9 mouse cellular contexts compared by ENCODE assay signal in genomic region chr12:25310293-25310946, GRCm38 (mm10).
A peak's percentile ranks its signal among the peaks of the same experiment; 100 is the strongest.
DNase-seq lines count a peak whose midpoint lies in the region; ATAC-seq and TF ChIP-seq lines count a peak whose summit lies in the region.
"Had no signal": no experiment of that assay in that cellular context is flagged by ENCODE, and none has a peak within 500 bp of the region (broad histone marks: within the 10 kb centered on the region; RNA-seq: fewer than 3 reads in every experiment).

No protein-coding gene starts in this region.

- H3K4me1 ChIP-seq in kidney, adult 2 months (ENCODE audit: control insufficient read depth, insufficient read depth, low read length), result no peaks in the 10 kb centered on the region
- peaks cover 7% of the 10 kb centered on the region for H3K4me1 ChIP-seq in hindbrain, embryonic 10.5 days (replicated peaks)
- peaks cover 2% of the 10 kb centered on the region; the same call in 1 of the 2 replicates for H3K4me1 ChIP-seq in midbrain, embryonic 11.5 days (ENCODE audit: control insufficient read depth, insufficient read depth, low read length)

- no peaks in the 10 kb centered on the region for H3K36me3 ChIP-seq in kidney, adult 2 months (ENCODE audit: control insufficient read depth, insufficient read depth, low read length)
- no peaks in the 10 kb centered on the region for H3K36me3 ChIP-seq in hindbrain, embryonic 10.5 days
- H3K36me3 ChIP-seq in midbrain, embryonic 11.5 days (ENCODE audit: control insufficient read depth, insufficient read depth, low read length), result no peaks in the 10 kb centered on the region

- H3K4me2 ChIP-seq in midbrain, embryonic 11.5 days, result no peak overlapping the region

- ATAC-seq in midbrain, embryonic 11.5 days (ENCODE audit: low FRiP score), result no peak

- TF ChIP-seq POLR2A in kidney, adult 2 months (IDR thresholded peaks at IDR 0.05; ENCODE audit: low read depth, low read length), result no peak

- TF ChIP-seq CTCF in kidney, adult 2 months (conservative IDR thresholded peaks at IDR 0.05; ENCODE audit: insufficient read depth, insufficient read length, low read depth, low read length), result no peak

- H3K9ac ChIP-seq in midbrain, embryonic 11.5 days (ENCODE audit: low read length), result no peak overlapping the region

- WGBS in kidney, adult 2 months, result 51% methylated on average over 6 of the region's 6 CpGs
- 73% methylated on average over 6 of the region's 6 CpGs for WGBS in hindbrain, embryonic 10.5 days
- WGBS in midbrain, embryonic 11.5 days, result 66% methylated on average over 6 of the region's 6 CpGs

- peak; percentile 61 for DNase-seq in kidney, adult 11 months
- no peak for DNase-seq in kidney, postnatal 10 days
- peak; percentile 85 for DNase-seq in adrenal gland, postnatal 10 days
- peak; percentile 69 for DNase-seq in kidney, adult 2 months
- peak; percentile 66 for DNase-seq in lung, postnatal 14 days
- no peak for DNase-seq in right cerebral cortex, postnatal 36 days (ENCODE audit: low spot score in 2 of 2)
- DNase-seq in hindbrain, embryonic 10.5 days (ENCODE audit: low spot score), result no peak
- no peak for DNase-seq in midbrain, embryonic 11.5 days (ENCODE audit: low spot score, missing footprints)
- DNase-seq: liver had no signal

- H3K9me3 ChIP-seq in hindbrain, embryonic 10.5 days, result no peaks in the 10 kb centered on the region
- H3K9me3 ChIP-seq in midbrain, embryonic 11.5 days (ENCODE audit: control insufficient read depth, low read length), result no peaks in the 10 kb centered on the region

- H3K27ac ChIP-seq in kidney, adult 2 months (ENCODE audit: insufficient read depth, low read depth, low read length), result no peak overlapping the region
- no peak overlapping the region for H3K27ac ChIP-seq in hindbrain, embryonic 10.5 days
- H3K27ac ChIP-seq in midbrain, embryonic 11.5 days (ENCODE audit: low read depth, low read length), result no peak overlapping the region

- H3K4me3 ChIP-seq in kidney, adult 2 months (ENCODE audit: insufficient read depth, low read depth, low read length), result no peak overlapping the region
- H3K4me3 ChIP-seq in hindbrain, embryonic 10.5 days, result no peak overlapping the region
- no peak overlapping the region for H3K4me3 ChIP-seq in midbrain, embryonic 11.5 days (ENCODE audit: low read depth, low read length)

- H3K27me3 ChIP-seq in kidney, adult 2 months (replicated peaks; ENCODE audit: control insufficient read depth, insufficient read depth, low read length), result no peaks in the 10 kb centered on the region
- no peaks in the 10 kb centered on the region for H3K27me3 ChIP-seq in hindbrain, embryonic 10.5 days (ENCODE audit: insufficient read depth, poor library complexity, severe bottlenecking)
- no peaks in the 10 kb centered on the region for H3K27me3 ChIP-seq in midbrain, embryonic 11.5 days (ENCODE audit: control insufficient read depth, insufficient read depth, low read length)

Comparison
In these comparisons a context has a peak if more than half of its experiments do, and no peak if none do; other contexts are left out.
1. DNase-seq: peak in kidney, adult 11 months (single experiment), adrenal gland, postnatal 10 days (single experiment), kidney, adult 2 months (single experiment) and lung, postnatal 14 days (single experiment); none in kidney, postnatal 10 days (single experiment), right cerebral cortex, postnatal 36 days (0 of 2), hindbrain, embryonic 10.5 days (single experiment) and midbrain, embryonic 11.5 days (single experiment).